Mouse (Mus musculus): ENCODE results near the gene Tex48.

DNA sequence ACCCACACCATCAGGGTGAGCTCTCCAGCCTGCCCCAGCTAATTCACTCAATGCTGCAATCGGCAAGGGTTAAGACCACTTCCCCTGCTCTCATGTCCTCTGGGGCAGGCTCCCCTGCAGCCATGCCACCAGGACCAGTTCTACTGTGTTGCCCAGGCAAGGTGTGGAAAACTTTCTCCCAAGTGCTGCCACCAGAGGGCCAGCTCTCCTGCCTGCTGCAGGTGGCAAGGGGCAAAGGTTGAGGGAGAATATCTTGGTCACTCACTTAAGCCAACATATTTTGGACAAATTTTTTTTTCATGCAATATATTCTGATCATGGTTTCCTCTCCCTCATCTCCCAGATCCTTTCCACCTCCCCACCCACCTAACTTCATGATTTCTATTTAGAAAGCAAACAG is 32.2 kb upstream of the Tex48 start:
- TF ChIP-seq HCFC1 (IDR thresholded peaks at IDR 0.05; ENCODE audit: borderline replicate concordance, insufficient read depth, low read length): no peak
- TF ChIP-seq ZNF384 (IDR thresholded peaks at IDR 0.05; ENCODE audit: low read depth, low read length): no peak
- TF ChIP-seq ZC3H11A (IDR thresholded peaks at IDR 0.05; ENCODE audit: borderline replicate concordance, low read depth, low read length): no peak
- no peak for TF ChIP-seq CHD2 (IDR thresholded peaks at IDR 0.05; ENCODE audit: low read depth, low read length)
